Mouse (Mus musculus): Measurements from ENCODE around the gene Cand2.

The Cand2 gene

GRCm38 (mm10) chr6:115774501-115774921 is at the start of gene Cand2:
Gene Cand2 (plus strand): TSS chr6:115774538.
- DNase-seq, result peak; percentile 15 to 51

DNA sequence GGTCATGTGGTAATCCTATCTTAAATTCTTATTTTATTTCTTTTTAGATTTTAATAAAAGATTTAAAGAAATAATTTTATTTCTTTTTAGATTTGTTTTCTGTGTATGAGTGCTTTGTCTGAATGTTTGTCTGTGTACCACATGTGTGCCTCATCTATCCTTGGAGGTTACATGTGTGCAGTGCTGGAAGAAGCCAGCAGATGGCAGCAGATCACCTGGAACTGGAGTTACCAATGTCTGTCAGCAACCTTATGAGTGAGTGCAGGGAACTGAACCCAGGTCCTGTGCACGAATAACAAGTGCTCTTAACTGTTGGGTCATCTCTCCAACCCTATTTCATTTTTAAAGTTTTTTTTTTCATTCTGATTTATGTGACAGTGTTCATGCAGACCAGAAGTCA is 47.2 kb upstream of the Cand2 start:
- DNase-seq, result peak in 1 of 2 experiments; percentile 58

GRCm38 (mm10) chr6:115727570-115727969 is 46.8 kb upstream of the Cand2 start:
- DNase-seq, result no peak

DNA sequence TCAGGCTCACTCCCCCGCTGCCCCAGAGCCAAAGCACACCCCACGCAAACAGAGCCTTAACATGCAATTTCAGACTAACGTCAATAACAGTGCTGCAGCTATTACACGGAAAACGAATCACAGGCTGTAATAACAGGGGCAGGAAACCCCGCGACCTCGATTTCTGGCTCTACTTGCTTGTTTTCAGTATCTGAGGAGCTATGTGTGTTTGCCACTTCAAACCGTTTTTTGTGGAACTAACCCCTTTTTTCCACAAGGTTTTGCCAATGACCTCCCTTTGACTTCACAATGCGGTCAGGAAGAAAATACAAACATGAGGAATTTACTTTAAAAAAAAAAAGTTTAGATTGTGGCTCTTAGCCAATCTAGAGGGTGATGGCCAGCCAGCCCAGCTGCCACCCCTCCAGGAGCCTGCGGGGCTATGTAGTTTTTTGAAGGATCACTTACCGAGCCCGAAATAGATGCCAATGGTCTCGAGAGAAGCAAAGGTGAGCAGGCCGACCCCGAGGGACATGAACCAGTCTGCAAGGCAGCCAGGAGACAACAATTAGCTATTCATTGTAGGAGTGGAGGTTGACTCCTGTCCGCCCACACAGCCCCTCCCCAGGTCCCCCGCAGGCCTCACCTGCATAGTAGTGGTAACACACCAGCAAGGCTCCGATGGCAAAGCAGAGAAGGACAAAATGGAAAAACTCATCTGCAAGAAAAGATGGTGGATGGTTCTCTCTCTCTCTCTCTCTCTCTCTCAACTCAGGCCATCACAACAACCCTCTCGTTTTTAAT is 43.6 kb upstream of the Cand2 start:
- no peak for DNase-seq

GRCm38 (mm10) chr6:115732341-115732928 is 41.9 kb upstream of the Cand2 start:
- no peak for DNase-seq

GRCm38 (mm10) chr6:115734909-115735308 is 39.4 kb upstream of the Cand2 start:
- DNase-seq, result no peak

DNA sequence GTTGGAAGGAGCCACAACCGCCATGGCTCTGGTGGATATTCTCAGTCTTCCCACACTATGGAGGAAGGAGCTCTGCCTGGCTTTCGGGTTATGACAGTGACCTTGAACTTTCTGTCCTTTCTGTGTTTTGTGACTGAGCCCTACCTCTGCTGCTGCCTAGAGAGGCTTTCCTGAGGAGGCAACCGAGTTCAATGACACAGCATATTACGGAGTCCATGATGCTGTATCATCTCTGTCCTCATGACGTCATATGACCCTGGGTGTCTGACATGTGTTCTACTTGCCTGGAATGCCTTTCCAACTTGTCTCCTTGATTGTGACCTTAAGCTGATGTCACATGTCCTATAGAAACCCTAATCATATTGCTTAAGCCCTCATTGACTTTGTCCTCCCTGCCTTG is 35.3 kb upstream of the Cand2 start:
- no peak for DNase-seq

- no peak for DNase-seq
Measured at GRCm38 (mm10) chr6:115743569-115743968, 30.8 kb upstream of the Cand2 start.

GRCm38 (mm10) chr6:115746326-115746725 is 28.0 kb upstream of the Cand2 start:
- DNase-seq, result no peak

DNA sequence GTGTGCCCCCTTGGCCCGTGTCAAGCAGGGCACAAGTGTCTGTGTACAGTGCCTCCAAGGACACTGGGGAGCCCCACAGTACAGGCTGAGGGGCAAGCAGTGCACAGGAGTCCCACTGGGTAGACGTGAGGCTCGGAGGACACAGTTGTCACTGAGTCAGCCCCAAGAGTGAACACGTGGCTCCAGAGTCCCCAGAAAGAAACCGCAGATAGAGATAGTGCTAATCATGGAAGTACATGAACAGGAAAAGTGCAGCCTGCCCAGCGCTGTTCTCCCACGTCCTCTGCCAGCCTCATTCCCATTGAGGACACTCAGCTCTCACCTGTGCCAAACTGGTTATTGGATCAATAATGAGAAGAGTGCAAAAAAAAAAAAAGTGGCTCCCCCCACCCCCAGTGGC is 18.8 kb upstream of the Cand2 start:
- no peak for DNase-seq

GRCm38 (mm10) chr6:115758981-115759435 is 15.3 kb upstream of the Cand2 start:
- DNase-seq, result no peak

DNA sequence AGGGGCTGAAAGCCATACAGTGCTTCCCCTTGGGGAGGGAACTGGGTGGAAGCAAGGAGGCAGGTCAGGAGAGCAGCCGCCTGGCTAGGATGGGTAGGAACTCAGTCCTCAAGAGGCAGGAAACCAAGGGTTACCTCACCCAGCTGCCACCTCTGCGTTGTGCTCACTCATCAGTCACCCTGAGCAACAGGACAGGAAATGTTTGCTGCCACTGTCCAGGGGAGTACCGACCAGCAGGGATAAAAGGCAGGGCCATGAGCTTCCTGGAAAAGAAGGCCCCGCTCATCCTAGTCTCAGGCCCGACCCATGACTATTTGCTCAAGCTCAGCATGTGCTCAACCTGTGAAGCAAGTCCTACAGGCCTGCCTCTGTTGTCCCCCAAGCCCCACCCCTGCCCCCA is 14.9 kb upstream of the Cand2 start:
- no peak for DNase-seq

- no peak for DNase-seq
Measured at GRCm38 (mm10) chr6:115760137-115760536, 14.2 kb upstream of the Cand2 start.

DNA sequence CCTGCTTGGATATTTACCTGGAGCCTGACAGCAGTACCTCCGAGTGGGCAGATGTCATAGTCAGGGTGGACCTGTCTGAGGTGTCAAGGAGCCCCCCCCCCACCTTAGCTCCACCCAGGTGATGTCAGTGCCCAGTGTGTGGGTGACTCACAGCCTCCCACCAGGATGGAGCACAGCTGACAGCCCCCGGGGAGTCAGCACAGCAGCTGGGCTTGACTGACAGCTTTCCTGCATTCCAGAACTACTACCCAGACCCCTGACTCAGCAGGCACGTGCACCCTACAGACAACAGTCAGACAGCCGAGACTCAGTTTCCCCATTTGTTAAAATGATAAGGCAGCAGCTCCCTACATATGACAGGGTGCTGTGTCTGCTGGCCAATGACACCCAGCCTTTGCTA is 13.4 kb upstream of the Cand2 start:
- no peak for DNase-seq

DNA sequence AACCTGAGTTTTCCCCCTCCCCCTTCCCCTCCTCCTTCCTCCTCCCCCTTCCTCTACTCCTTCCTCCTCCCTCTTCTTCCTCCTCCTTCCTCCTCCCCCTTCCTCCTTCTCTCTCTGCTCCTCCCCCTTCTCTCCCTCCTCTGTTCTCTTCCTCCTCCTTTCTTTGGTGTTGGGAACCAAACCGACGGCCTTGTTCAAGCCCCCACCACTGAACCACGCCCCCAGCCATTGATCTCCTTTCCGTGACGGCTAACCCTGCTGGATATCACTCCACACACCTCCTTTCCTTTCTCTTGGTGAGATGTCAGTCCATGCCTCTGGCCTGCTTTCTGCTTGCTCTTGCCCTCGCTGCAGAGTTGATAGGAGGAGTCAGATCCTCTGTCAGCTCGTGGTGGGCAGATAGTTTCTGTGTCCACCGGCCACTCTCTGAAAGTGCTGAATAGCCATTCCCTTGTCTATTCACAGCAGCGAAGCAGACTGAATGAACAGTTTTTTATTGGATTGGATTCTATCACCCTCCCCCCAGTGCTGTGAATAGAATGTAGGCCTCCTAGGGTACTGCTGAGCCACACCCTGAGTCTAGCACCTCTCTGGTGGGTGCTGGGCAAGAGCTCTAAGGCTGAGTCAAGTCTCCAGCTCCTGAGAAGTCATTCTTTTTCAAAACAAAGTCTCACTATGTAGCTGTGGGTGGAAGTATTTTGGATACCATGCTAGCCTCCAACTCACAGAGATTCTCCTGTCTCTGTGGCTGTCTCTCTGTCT is 12.2 kb upstream of the Cand2 start, which contains the start of gene Tmem40:
Tmem40 (minus strand) TSS at position 416 of the 762 bp plus-strand sequence.
- DNase-seq, result no peak

GRCm38 (mm10) chr6:115764179-115764578 is 10.2 kb upstream of the Cand2 start:
- no peak for DNase-seq

DNA sequence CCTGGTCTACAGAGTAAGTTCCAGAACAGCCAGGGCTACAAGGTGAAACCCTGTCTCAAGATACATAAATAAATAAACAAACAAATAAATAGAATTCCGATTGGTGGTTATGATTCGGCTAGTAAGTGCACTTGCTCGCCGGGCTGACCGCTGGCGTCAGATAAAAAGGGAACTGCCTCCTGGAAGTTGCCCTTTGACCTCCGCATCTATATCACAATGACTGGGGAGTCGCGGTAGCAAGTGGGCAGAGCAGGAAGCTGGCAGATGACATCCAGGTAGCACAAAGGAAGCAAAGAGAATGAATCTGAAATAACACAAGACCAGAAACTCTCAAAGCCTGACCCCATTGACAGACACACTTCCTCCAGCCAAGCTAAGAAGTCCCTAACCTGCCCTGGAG is 7.0 kb upstream of the Cand2 start:
- no peak for DNase-seq

- DNase-seq, result no peak
Measured at GRCm38 (mm10) chr6:115768207-115768606, 6.1 kb upstream of the Cand2 start.

DNA sequence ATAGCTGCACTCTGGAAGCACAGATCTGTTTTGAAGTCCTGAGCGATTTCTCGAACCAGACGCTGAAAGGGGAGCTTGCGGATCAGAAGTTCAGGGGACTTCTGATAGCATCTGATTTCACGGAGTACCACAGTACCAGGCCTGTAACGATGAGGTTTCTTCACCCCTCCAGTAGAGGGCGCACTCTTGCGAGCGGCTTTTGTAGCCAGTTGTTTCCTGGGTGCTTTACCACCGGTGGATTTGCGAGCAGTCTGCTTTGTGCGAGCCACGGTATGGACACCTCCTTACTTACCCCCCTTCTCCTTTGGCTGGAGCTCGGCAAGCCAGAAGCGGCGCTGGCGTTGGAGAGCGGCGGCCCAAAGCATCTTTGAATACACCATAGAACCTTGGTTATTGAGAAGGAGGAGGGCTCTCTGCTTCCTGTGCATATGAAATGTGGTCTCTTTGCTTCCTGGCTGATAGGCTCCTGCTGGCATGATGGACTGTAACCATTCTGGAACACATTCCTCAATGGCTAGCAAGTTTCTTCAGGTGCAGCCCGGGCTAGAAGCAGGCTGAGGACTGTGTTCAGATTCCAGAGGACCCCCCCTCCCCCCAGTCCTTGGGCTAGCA is 4.2 kb upstream of the Cand2 start:
- DNase-seq, result no peak

DNA sequence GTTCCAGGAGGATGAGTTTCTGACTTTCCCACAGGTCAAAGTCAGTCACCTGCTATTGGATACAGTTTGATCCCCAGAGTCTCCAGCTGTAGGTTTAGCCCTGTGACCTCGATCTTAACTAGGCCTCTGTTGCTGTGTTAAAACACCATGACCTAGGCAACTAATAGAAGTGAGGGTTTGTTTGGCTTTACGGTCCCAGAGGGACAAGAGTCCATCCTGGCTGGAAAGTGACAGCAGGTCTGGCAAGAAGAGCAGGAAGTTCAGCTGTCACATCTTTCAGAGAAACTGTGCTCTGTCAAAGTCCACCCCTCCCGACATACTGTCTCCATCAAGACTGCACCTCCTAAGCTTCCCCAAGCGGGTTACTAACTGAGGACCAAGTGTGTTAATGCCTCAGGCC is 3.5 kb upstream of the Cand2 start:
- DNase-seq, result no peak

- no peak for DNase-seq
Measured at GRCm38 (mm10) chr6:115772201-115772600, 2.1 kb upstream of the Cand2 start.

GRCm38 (mm10) chr6:115772604-115773003 is 1.7 kb upstream of the Cand2 start:
- DNase-seq, result no peak

- DNase-seq, result peak in 1 of 2 experiments; percentile 36
Measured at GRCm38 (mm10) chr6:115773966-115774413, 348 bp upstream of the Cand2 start.

Data from spleen, adult 18-20 months (tissue).